In the genomic region with DNA sequence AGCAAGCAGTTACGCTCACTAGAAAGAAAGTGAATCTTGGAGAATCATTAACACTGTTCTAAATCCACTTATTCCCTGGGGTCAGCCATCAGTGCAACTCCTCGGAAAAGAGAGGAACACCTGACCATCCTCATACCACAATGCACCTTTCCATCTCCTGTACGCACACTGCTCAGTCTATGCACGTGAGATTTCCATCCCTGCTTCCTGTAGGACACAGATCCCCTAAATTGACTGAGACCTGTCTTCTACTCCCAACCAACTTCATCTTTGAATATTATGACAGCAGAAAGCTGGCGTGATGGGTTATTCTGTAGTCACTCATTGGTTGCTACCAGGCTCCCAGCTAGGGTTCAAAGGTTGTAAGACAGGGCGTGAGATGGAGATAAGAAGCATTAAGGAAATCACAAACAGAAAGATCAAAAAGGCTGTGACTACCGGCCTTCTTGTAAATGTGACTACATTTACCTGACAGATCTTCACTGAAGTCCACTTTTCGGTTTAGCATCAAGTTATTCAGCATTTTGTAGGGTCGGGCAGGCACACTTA, we compare ENCODE assay signal across 19 mouse cellular contexts.
"Had no signal": no experiment of that assay in that cellular context is flagged by ENCODE, and none has a peak within 500 bp of the region (broad histone marks: within the 10 kb centered on the region; RNA-seq: fewer than 3 reads in every experiment).

No protein-coding gene starts in this region.

- H3K9ac ChIP-seq: kidney, embryonic 15.5 days; limb, embryonic 12.5 days; limb, embryonic 15.5 days; liver, embryonic 14.5 days; lung, embryonic 15.5 days; midbrain, embryonic 13.5 days had no signal

- ATAC-seq: midbrain, embryonic 13.5 days; midbrain, embryonic 16.5 days had no signal

- DNase-seq: kidney, adult 11 months; kidney, adult 8-10 months; kidney, postnatal 10 days; kidney, postnatal 36 days; left cerebral cortex, postnatal 4 days; lung, adult 18-20 months; lung, postnatal 10 days; thymus, adult 2 months; thymus, postnatal 14 days; thymus, postnatal 4 days had no signal

- H3K4me3 ChIP-seq: kidney, embryonic 15.5 days; limb, embryonic 12.5 days; limb, embryonic 15.5 days; lung, embryonic 15.5 days; megakaryocyte, embryonic 14.5 days; midbrain, embryonic 10.5 days; midbrain, embryonic 13.5 days had no signal

- H3K4me1 ChIP-seq: kidney, embryonic 15.5 days; limb, embryonic 12.5 days; limb, embryonic 15.5 days; megakaryocyte, embryonic 14.5 days; midbrain, embryonic 10.5 days; midbrain, embryonic 13.5 days had no signal

- H3K4me2 ChIP-seq: kidney, embryonic 15.5 days; limb, embryonic 12.5 days; limb, embryonic 15.5 days; lung, embryonic 15.5 days; midbrain, embryonic 13.5 days had no signal

- H3K9me3 ChIP-seq: kidney, embryonic 15.5 days; limb, embryonic 12.5 days; limb, embryonic 15.5 days; lung, embryonic 15.5 days; megakaryocyte, embryonic 14.5 days; midbrain, embryonic 10.5 days; midbrain, embryonic 13.5 days had no signal

- H3K27me3 ChIP-seq: kidney, embryonic 15.5 days; limb, embryonic 12.5 days; limb, embryonic 15.5 days; lung, embryonic 15.5 days; megakaryocyte, embryonic 14.5 days; midbrain, embryonic 13.5 days had no signal

- H3K27ac ChIP-seq: kidney, embryonic 15.5 days; limb, embryonic 12.5 days; limb, embryonic 15.5 days; liver, embryonic 14.5 days; lung, embryonic 15.5 days; midbrain, embryonic 10.5 days; midbrain, embryonic 13.5 days had no signal
